Mouse (Mus musculus) MEL (cell line): ENCODE measurements at regions not wholly inside any gene's neighbourhood (a gene's known extent, or its start where the extent isn't known, plus 50 kb on each side); places are given as distances from the start of the nearest gene placed in this dataset.

Experiments
- DNase-seq: peaks from one replicate; pipeline ENCODE4 v3.0.0; 2011; ENCODE audit warnings: low read depth, low spot score
- H3K27ac ChIP-seq: 2 replicates; pipeline ENCODE4 v1.5.1; 2012; ENCODE audit warnings: low read depth, mild to moderate bottlenecking, control low read depth, low read length, moderate library complexity; ENCODE audit not compliant: control insufficient read depth
- H3K27me3 ChIP-seq, 2 experiments: fragments of 150-350 bp in 1 of 2; sonication (generic) in 1 of 2; 2 replicates each; pipeline ENCODE4 v1.6.1; 2012; ENCODE audit warnings: low read length in 2 of 2, mild to moderate bottlenecking in 2 of 2, improper control_type of control experiment in 1 of 2, moderate library complexity in 1 of 2; ENCODE audit not compliant: insufficient read depth in 2 of 2, control insufficient read depth in 1 of 2
- H3K36me3 ChIP-seq, 2 experiments: 2 replicates each; pipeline ENCODE4 v1.6.1; 2012 to 2014; ENCODE audit warnings: low read length in 2 of 2, improper control_type of control experiment in 1 of 2, inconsistent platforms in 1 of 2, mild to moderate bottlenecking in 1 of 2; ENCODE audit not compliant: insufficient read depth in 2 of 2, control insufficient read depth in 1 of 2
- H3K4me1 ChIP-seq, 2 experiments: fragments of 150-350 bp in 1 of 2; sonication (generic) in 1 of 2; 2 replicates each; pipeline ENCODE4 v1.6.1; 2012; ENCODE audit warnings: low read length in 2 of 2, improper control_type of control experiment in 1 of 2, mild to moderate bottlenecking in 1 of 2; ENCODE audit not compliant: insufficient read depth in 2 of 2, control insufficient read depth in 1 of 2
- H3K4me3 ChIP-seq, 2 experiments: fragments of 150-350 bp in 1 of 2; sonication (generic) in 1 of 2; 2 replicates each; pipeline ENCODE4 v1.5.1; 2012; ENCODE audit warnings: low read depth in 2 of 2, low read length in 2 of 2, mild to moderate bottlenecking in 2 of 2, moderate library complexity in 2 of 2, control low read depth in 1 of 2, improper control_type of control experiment in 1 of 2; ENCODE audit not compliant: control insufficient read depth in 1 of 2, insufficient read depth in 1 of 2
- H3K79me2 ChIP-seq: 2 replicates; pipeline ENCODE4 v1.6.1; 2012; ENCODE audit warnings: mild to moderate bottlenecking, low read length, moderate library complexity; ENCODE audit not compliant: control insufficient read depth, poor library complexity, insufficient read depth
- H3K9ac ChIP-seq: 2 replicates; pipeline ENCODE4 v1.6.1; 2012; ENCODE audit warnings: low read depth, mild to moderate bottlenecking, control low read depth, low read length, moderate library complexity; ENCODE audit not compliant: control insufficient read depth, poor library complexity, severe bottlenecking
- H3K9me3 ChIP-seq: fragments of 150-350 bp; sonication (generic); replicated peaks from 2 replicates; pipeline ENCODE4 v1.6.1; 2012; ENCODE audit warnings: mild to moderate bottlenecking, low read length, improper control_type of control experiment, moderate library complexity; ENCODE audit not compliant: insufficient read depth
- BHLHE40 ChIP-seq: IDR thresholded peaks from 2 replicates; pipeline ENCODE4 v1.6.1; 2012; ENCODE audit warnings: low read depth, mild to moderate bottlenecking, inconsistent platforms, low read length, improper control_type of control experiment, borderline replicate concordance
- CHD1 ChIP-seq: IDR thresholded peaks from 2 replicates; pipeline ENCODE4 v1.6.1; 2012; ENCODE audit warnings: low read depth, mild to moderate bottlenecking, inconsistent platforms, low read length, improper control_type of control experiment
- CTCF ChIP-seq, 3 experiments: IDR thresholded peaks in 2 of 3; conservative IDR thresholded peaks in 1 of 3; 2 replicates each; pipeline ENCODE4 v1.5.1; 2011 to 2012; ENCODE audit warnings: low read length in 3 of 3, low read depth in 2 of 3, mild to moderate bottlenecking in 2 of 3, improper control_type of control experiment in 1 of 3, inconsistent platforms in 1 of 3, mixed read lengths in 1 of 3, moderate library complexity in 1 of 3; ENCODE audit not compliant: control insufficient read depth in 1 of 3, insufficient read depth in 1 of 3, poor library complexity in 1 of 3, severe bottlenecking in 1 of 3
- ELF1 ChIP-seq: IDR thresholded peaks from 2 replicates; pipeline ENCODE4 v1.6.1; 2014; ENCODE audit warnings: low read depth, mild to moderate bottlenecking, inconsistent platforms, low read length, improper control_type of control experiment, moderate library complexity
- HCFC1 ChIP-seq: IDR thresholded peaks from 2 replicates; pipeline ENCODE4 v1.6.1; 2012; ENCODE audit warnings: low read depth, mild to moderate bottlenecking, inconsistent platforms, low read length, improper control_type of control experiment, moderate library complexity
- JUND ChIP-seq: IDR thresholded peaks from 2 replicates; pipeline ENCODE4 v1.6.1; 2011; ENCODE audit warnings: low read depth, mild to moderate bottlenecking, improper control_type of control experiment, low read length
- MAFK ChIP-seq: IDR thresholded peaks from 2 replicates; pipeline ENCODE4 v1.6.1; 2011; ENCODE audit warnings: low read depth, mild to moderate bottlenecking, low read length, improper control_type of control experiment, borderline replicate concordance
- MAX ChIP-seq: IDR thresholded peaks from 2 replicates; pipeline ENCODE4 v1.6.1; 2011; ENCODE audit warnings: low read length, improper control_type of control experiment
- MXI1 ChIP-seq: IDR thresholded peaks from 2 replicates; pipeline ENCODE4 v1.6.1; 2011; ENCODE audit warnings: mild to moderate bottlenecking, low read depth, low read length, improper control_type of control experiment
- MYC ChIP-seq: IDR thresholded peaks from 2 replicates; pipeline ENCODE4 v1.6.1; 2011; ENCODE audit warnings: low read depth, mild to moderate bottlenecking, low read length, improper control_type of control experiment, moderate library complexity
- SMC3 ChIP-seq: IDR thresholded peaks from 2 replicates; pipeline ENCODE4 v1.6.1; 2011; ENCODE audit warnings: low read depth, low read length, improper control_type of control experiment
- TAL1 ChIP-seq: IDR thresholded peaks from 2 replicates; pipeline ENCODE4 v1.6.1; 2012; ENCODE audit warnings: mild to moderate bottlenecking, inconsistent platforms, low read length, moderate library complexity, mixed read lengths
- TBP ChIP-seq: IDR thresholded peaks from 2 replicates; pipeline ENCODE4 v1.8.0; 2011; ENCODE audit warnings: low read depth, low read length, improper control_type of control experiment
- UBTF ChIP-seq: IDR thresholded peaks from 2 replicates; pipeline ENCODE4 v1.6.1; 2012; ENCODE audit warnings: low read depth, mild to moderate bottlenecking, inconsistent platforms, low read length, improper control_type of control experiment, moderate library complexity, borderline replicate concordance; ENCODE audit not compliant: insufficient read depth
- USF2 ChIP-seq, 2 experiments: IDR thresholded peaks; 2 replicates each; pipeline ENCODE4 v1.6.1; 2011 to 2012; ENCODE audit warnings: improper control_type of control experiment in 2 of 2, low read length in 2 of 2, borderline replicate concordance in 1 of 2, inconsistent platforms in 1 of 2, low read depth in 1 of 2, mild to moderate bottlenecking in 1 of 2; ENCODE audit not compliant: insufficient read depth in 1 of 2
- ZC3H11A ChIP-seq: IDR thresholded peaks from 2 replicates; pipeline ENCODE4 v1.6.1; 2012; ENCODE audit warnings: low read depth, mild to moderate bottlenecking, inconsistent platforms, low read length, improper control_type of control experiment
- ZMIZ1 ChIP-seq: IDR thresholded peaks from 2 replicates; pipeline ENCODE4 v1.6.1; 2012; ENCODE audit warnings: low read depth, mild to moderate bottlenecking, inconsistent platforms, low read length, improper control_type of control experiment, moderate library complexity

DNA sequence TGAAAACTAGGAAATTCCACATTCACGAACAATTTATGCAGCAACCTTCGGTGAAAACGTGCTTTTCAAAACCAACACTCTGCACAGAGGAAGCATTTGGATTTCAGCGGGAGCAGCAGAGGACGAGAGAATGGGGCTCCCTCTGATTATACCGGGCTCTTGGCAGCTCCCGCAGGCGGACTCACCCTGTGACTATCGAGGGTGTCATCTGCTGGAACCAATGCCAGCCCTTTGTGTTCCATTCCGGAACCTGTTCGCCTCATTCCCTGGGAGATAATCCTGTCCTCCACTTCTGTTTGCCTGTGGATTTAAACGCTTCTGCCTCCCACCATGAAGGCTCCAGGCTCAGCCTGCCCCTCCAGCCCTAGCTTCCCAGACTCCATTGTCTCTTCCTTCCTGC lies 77.1 kb downstream of the Utp18 start:
- Histone ChIP-seq H3K9me3 (no peaks in the 10 kb centered on the region), H3K27ac (no peak overlapping the region), H3K79me2 (no peaks in the 10 kb centered on the region), H3K27me3 (no peaks in the 10 kb centered on the region)
- DNase-seq, result no peak
- TF ChIP-seq MYC, result no peak
- no peak for TF ChIP-seq ZC3H11A
- no peak for TF ChIP-seq ZMIZ1
- no peak for TF ChIP-seq HCFC1
- no peak for TF ChIP-seq CTCF (IDR thresholded peaks at IDR 0.05 in 2 of 3, conservative IDR thresholded peaks at IDR 0.05 in 1 of 3; ENCODE audit: control insufficient read depth in 1 of 3, insufficient read depth in 1 of 3, low read depth in 2 of 3, low read length in 3 of 3, poor library complexity in 1 of 3, severe bottlenecking in 1 of 3)
- TF ChIP-seq TAL1, result no peak
- TF ChIP-seq SMC3, result no peak
- no peak for TF ChIP-seq BHLHE40
- TF ChIP-seq CHD1, result no peak
- no peak for TF ChIP-seq ELF1
- TF ChIP-seq, all 39 proteins: peak for 0
- Histone ChIP-seq H3K36me3 (no peaks in the 10 kb centered on the region), H3K4me3 (no peak overlapping the region), H3K9ac (no peak overlapping the region), H3K4me1 (no peaks in the 10 kb centered on the region)

GRCm38 (mm10) chr11:93807205-93807604 lies 78.4 kb downstream of the Utp18 start:
- no peak overlapping the region for H3K9ac ChIP-seq
- no peak overlapping the region for H3K27ac ChIP-seq
- TF ChIP-seq ZMIZ1 (no peak), USF2 (IDR thresholded peaks at IDR 0.05; ENCODE audit: borderline replicate concordance in 1 of 2, insufficient read depth in 1 of 2, low read depth in 1 of 2, low read length in 2 of 2) (no peak), MAX (no peak), MXI1 (no peak), UBTF (no peak), MYC (no peak), JUND (no peak), TAL1 (no peak), MAFK (no peak), TBP (no peak)
- H3K4me1 ChIP-seq, result no peaks in the 10 kb centered on the region
- no peak overlapping the region for H3K4me3 ChIP-seq
- no peaks in the 10 kb centered on the region for H3K36me3 ChIP-seq
- no peaks in the 10 kb centered on the region for H3K27me3 ChIP-seq
- H3K79me2 ChIP-seq, result no peaks in the 10 kb centered on the region
- DNase-seq, result peak; percentile 11
- no peaks in the 10 kb centered on the region for H3K9me3 ChIP-seq
